Mouse (Mus musculus): ENCODE data around the gene 4931414P19Rik. TPM values are rescaled to one million over a fixed set of nuclear protein-coding genes. Genes with fewer than 3 reads are reported as not detected.

Gene 4931414P19Rik
- polyA plus RNA-seq (2014; fragmentation: Nextera tagmentation; extraction: Ambion mirVana) = 6.6 and 7.1 TPM in 2 replicates

DNA sequence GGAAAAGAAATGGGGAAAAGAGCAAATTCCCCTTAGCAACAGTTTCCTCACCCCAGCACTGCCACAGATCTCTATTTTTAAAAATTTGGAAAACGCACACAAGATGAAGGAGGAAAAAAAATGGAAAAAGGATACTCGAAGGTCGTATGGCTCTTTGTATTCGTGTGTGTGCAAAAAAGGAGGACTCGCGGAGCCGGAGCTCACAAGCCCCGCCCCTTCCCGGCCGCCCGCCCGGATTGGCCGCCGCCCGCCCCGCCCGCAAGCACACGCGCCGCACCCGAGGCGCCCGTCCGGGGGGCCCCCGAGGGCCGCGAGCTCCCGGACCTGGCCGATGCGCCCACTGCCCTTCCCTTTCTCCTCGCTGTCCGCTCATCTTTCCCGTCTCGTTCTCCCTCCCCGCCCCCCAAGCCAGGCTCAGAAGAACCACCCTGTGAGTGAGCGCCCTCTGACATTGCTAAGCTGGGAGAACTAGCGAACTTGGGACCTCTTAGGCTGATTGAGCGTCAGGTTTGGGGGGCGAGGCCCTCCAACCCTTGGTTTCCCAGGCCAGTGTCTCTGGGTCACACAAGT lies at the start of gene 4931414P19Rik:
4931414P19Rik (minus strand) TSS at position 242 of the 570 bp plus-strand sequence.
- no peaks in the 10 kb centered on the region for H3K9me3 ChIP-seq (ENCODE audit: control insufficient read depth, low read length)
- H3K36me3 ChIP-seq (ENCODE audit: control insufficient read depth, insufficient read depth, low read length) = no peaks in the 10 kb centered on the region
- peak within 1 kb of the TSS; percentile 55 for H3K9ac ChIP-seq (ENCODE audit: low read length)
- peak within 1 kb of the TSS; percentile 45 for H3K4me3 ChIP-seq (ENCODE audit: low read depth, low read length)
- under 1% methylated on average over 39 of the region's 39 CpGs for WGBS
- ATAC-seq (replicated peaks; ENCODE audit: low FRiP score, low TSS enrichment, low read depth) (peak; percentile 28; the same call in 1 of the 2 replicates), DNase-seq (ENCODE audit: low spot score) (peak; percentile 87)
- H3K27ac ChIP-seq (ENCODE audit: low read depth) = peak within 1 kb of the TSS; percentile 85
- H3K4me1 ChIP-seq (replicated peaks; ENCODE audit: control insufficient read depth, insufficient read depth, low read length) = peaks cover 22% of the 10 kb centered on the region
- no peaks in the 10 kb centered on the region for H3K27me3 ChIP-seq (replicated peaks; ENCODE audit: control insufficient read depth, insufficient read depth, low read length)
- H3K4me2 ChIP-seq (ENCODE audit: low read length) = peak within 1 kb of the TSS; percentile 59

DNA sequence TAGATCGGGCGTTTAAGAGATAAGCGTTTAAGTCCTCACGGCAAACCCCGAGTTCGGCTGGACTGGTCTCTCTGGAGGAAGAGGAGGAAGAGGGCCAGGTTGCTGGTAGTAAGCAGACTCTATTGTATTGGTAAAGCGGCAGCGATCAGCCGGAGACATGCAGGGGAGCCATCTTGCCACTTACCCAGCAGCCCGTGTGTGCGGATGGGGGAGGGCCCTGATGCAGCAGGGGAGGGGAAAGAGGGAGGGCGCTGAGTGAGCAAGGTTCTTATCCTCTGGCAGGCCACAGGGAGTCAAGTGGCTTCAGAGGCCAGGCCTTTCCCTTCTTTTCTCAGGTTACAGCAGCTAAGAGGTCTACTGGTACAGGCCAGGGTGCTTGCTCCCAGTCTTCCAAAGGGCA lies 47.7 kb upstream of the 4931414P19Rik start:
- Histone ChIP-seq H3K4me2 (ENCODE audit: low read length) (peak overlapping the region; percentile 74), H3K4me1 (replicated peaks; ENCODE audit: control insufficient read depth, insufficient read depth, low read length) (peaks cover 16% of the 10 kb centered on the region), H3K9ac (ENCODE audit: low read length) (peak overlapping the region; percentile 90), H3K36me3 (ENCODE audit: control insufficient read depth, insufficient read depth, low read length) (peaks cover 71% of the 10 kb centered on the region), H3K9me3 (ENCODE audit: control insufficient read depth, low read length) (no peaks in the 10 kb centered on the region), H3K27ac (ENCODE audit: low read depth) (peak overlapping the region; percentile 58), H3K4me3 (ENCODE audit: low read depth, low read length) (peak overlapping the region; percentile 75), H3K27me3 (replicated peaks; ENCODE audit: control insufficient read depth, insufficient read depth, low read length) (no peaks in the 10 kb centered on the region)
- peak; percentile 83 for ATAC-seq (replicated peaks; ENCODE audit: low FRiP score, low TSS enrichment, low read depth)
- under 1% methylated on average over 12 of the region's 12 CpGs for WGBS
- DNase-seq (ENCODE audit: low spot score) = peak; percentile 94

GRCm38 (mm10) chr14:54652787-54653186 lies 47.0 kb upstream of the 4931414P19Rik start:
- H3K9ac ChIP-seq (ENCODE audit: low read length) = peak overlapping the region; percentile 90
- peak overlapping the region; percentile 58 for H3K27ac ChIP-seq (ENCODE audit: low read depth)
- 0% methylated on average over 7 of the region's 7 CpGs for WGBS
- no peaks in the 10 kb centered on the region for H3K27me3 ChIP-seq (replicated peaks; ENCODE audit: control insufficient read depth, insufficient read depth, low read length)
- peak overlapping the region; percentile 75 for H3K4me3 ChIP-seq (ENCODE audit: low read depth, low read length)
- peaks cover 71% of the 10 kb centered on the region for H3K36me3 ChIP-seq (ENCODE audit: control insufficient read depth, insufficient read depth, low read length)
- peak overlapping the region; percentile 74 for H3K4me2 ChIP-seq (ENCODE audit: low read length)
- H3K9me3 ChIP-seq (ENCODE audit: control insufficient read depth, low read length) = no peaks in the 10 kb centered on the region
- DNase-seq (ENCODE audit: low spot score) (no peak), ATAC-seq (replicated peaks; ENCODE audit: low FRiP score, low TSS enrichment, low read depth) (no peak)
- peaks cover 17% of the 10 kb centered on the region for H3K4me1 ChIP-seq (replicated peaks; ENCODE audit: control insufficient read depth, insufficient read depth, low read length)

- H3K36me3 ChIP-seq (ENCODE audit: control insufficient read depth, insufficient read depth, low read length) = peaks cover 72% of the 10 kb centered on the region
- H3K4me2 ChIP-seq (ENCODE audit: low read length) = no peak overlapping the region
- no peak overlapping the region for H3K9ac ChIP-seq (ENCODE audit: low read length)
- 83% methylated on average over 4 of the region's 4 CpGs for WGBS
- H3K4me1 ChIP-seq (replicated peaks; ENCODE audit: control insufficient read depth, insufficient read depth, low read length) = peaks cover 17% of the 10 kb centered on the region
- ATAC-seq (replicated peaks; ENCODE audit: low FRiP score, low TSS enrichment, low read depth) = no peak
- H3K27me3 ChIP-seq (replicated peaks; ENCODE audit: control insufficient read depth, insufficient read depth, low read length) = no peaks in the 10 kb centered on the region
- no peaks in the 10 kb centered on the region for H3K9me3 ChIP-seq (ENCODE audit: control insufficient read depth, low read length)
- H3K4me3 ChIP-seq (ENCODE audit: low read depth, low read length) = no peak overlapping the region
- H3K27ac ChIP-seq (ENCODE audit: low read depth) = no peak overlapping the region
- no peak for DNase-seq (ENCODE audit: low spot score)
Observed at GRCm38 (mm10) chr14:54651556-54651955, 45.8 kb upstream of the 4931414P19Rik start.

DNA sequence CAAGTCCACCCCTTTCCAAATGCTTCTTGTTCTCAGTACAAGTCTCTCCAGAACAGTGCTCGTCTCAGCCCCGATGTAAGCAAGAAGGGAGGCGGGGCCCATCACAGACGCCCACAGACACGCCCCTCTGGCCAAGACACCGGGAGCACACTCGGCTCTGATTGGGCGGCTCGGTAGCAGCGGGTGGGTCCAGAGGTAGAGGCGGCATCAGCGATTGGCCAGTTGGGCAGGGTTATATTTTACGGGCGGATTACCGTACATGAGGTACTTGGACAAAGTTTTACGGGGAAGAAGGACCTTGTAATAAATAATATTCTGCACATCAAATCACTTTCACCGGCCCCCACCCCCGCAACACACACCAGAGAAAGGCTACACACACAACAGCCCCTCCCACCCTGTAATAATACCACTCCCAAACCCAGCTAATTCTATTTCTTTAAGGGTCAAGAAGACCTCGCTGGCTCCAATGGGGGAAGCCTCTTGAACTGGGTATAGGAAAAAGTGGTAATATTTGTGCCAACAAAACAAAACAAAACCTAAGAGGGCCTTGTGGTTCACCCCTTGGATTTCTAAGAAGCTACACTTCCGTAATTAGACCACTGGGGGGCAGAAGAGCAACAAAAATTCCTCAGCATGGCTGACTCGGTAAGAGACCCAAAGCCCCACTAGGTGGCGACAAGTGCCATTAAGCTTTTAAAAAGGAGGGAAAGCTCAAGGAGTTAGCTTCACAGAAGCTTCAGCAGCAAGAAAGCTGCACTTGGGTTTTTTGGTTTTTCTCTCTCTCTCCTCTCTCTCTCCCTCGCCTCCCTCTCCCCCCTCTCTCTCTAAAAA lies 45.0 kb upstream of the 4931414P19Rik start:
- H3K9me3 ChIP-seq (ENCODE audit: control insufficient read depth, low read length) = no peaks in the 10 kb centered on the region
- H3K4me2 ChIP-seq (ENCODE audit: low read length) = no peak overlapping the region
- peak; percentile 41 for ATAC-seq (replicated peaks; ENCODE audit: low FRiP score, low TSS enrichment, low read depth)
- H3K27me3 ChIP-seq (replicated peaks; ENCODE audit: control insufficient read depth, insufficient read depth, low read length) = no peaks in the 10 kb centered on the region
- no peak overlapping the region for H3K27ac ChIP-seq (ENCODE audit: low read depth)
- H3K4me1 ChIP-seq (replicated peaks; ENCODE audit: control insufficient read depth, insufficient read depth, low read length) = peaks cover 17% of the 10 kb centered on the region
- peak; percentile 91 for DNase-seq (ENCODE audit: low spot score)
- 62% methylated on average over 23 of the region's 23 CpGs for WGBS
- peaks cover 72% of the 10 kb centered on the region for H3K36me3 ChIP-seq (ENCODE audit: control insufficient read depth, insufficient read depth, low read length)
- no peak overlapping the region for H3K4me3 ChIP-seq (ENCODE audit: low read depth, low read length)
- H3K9ac ChIP-seq (ENCODE audit: low read length) = no peak overlapping the region

DNA sequence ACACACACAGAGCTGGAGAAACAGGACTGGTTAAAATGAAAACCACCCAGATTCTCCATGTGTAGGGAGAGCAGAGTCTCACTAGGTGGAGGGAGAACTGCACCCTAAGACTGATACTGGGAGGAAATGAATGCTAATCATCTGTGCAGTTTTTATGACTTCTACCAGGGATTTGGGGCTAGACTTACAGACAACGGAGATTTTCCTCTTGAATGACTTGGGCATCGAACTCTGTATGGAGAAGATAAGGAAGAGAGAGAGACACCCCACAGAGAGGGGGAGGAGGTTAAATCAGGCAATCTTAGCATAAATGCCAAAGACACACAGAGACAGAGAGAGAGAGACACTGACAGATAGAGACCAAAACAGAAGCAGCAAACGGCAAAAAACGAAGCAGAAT lies 42.1 kb upstream of the 4931414P19Rik start:
- H3K4me3 ChIP-seq (ENCODE audit: low read depth, low read length) = no peak overlapping the region
- H3K27ac ChIP-seq (ENCODE audit: low read depth) = no peak overlapping the region
- ATAC-seq (replicated peaks; ENCODE audit: low FRiP score, low TSS enrichment, low read depth) (no peak), DNase-seq (ENCODE audit: low spot score) (no peak)
- H3K9ac ChIP-seq (ENCODE audit: low read length) = no peak overlapping the region
- H3K4me1 ChIP-seq (replicated peaks; ENCODE audit: control insufficient read depth, insufficient read depth, low read length) = peaks cover 8% of the 10 kb centered on the region; the same call in 1 of the 2 replicates
- no peaks in the 10 kb centered on the region for H3K9me3 ChIP-seq (ENCODE audit: control insufficient read depth, low read length)
- peaks cover 85% of the 10 kb centered on the region for H3K36me3 ChIP-seq (ENCODE audit: control insufficient read depth, insufficient read depth, low read length)
- 77% methylated on average over 4 of the region's 4 CpGs for WGBS
- no peaks in the 10 kb centered on the region for H3K27me3 ChIP-seq (replicated peaks; ENCODE audit: control insufficient read depth, insufficient read depth, low read length)
- H3K4me2 ChIP-seq (ENCODE audit: low read length) = no peak overlapping the region

DNA sequence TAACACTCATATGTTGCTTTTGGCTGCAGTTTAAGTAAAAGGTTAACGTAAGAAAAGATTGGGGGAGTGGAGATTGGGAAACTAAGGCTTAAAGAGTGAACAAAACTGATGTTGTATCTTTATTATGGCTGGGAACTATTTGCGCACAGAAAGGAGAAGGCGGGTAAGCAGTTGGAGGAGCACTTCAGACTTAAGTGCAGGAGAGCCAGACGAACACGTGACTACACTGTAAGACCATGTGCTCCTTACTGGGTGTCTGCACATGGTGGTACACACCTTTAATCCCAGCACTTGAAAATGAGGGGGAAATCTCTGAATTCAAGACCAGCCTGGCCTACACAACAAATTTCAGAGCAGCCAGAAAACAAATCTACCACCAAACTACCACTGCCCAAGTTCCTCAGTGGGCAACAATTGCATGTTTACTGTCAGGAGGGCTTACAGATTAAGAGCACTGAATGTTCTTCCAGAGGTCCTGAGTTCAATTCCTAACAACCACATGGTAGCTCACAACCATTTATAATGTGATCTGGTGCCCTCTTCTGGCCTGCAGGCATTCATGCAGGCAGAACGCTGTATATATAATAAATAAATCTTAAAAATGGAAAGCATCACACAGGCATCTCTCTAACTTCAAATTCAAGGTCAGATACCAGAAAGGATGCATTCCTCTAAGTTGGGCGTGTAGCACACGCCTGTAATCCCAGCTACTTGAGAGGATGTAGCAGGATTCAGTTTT lies 41.3 kb upstream of the 4931414P19Rik start:
- 90% methylated on average over 8 of the region's 8 CpGs for WGBS
- Histone ChIP-seq H3K4me1 (replicated peaks; ENCODE audit: control insufficient read depth, insufficient read depth, low read length) (peaks cover 5% of the 10 kb centered on the region; the same call in 1 of the 2 replicates), H3K9ac (ENCODE audit: low read length) (no peak overlapping the region), H3K4me2 (ENCODE audit: low read length) (no peak overlapping the region), H3K27me3 (replicated peaks; ENCODE audit: control insufficient read depth, insufficient read depth, low read length) (no peaks in the 10 kb centered on the region), H3K4me3 (ENCODE audit: low read depth, low read length) (no peak overlapping the region), H3K9me3 (ENCODE audit: control insufficient read depth, low read length) (no peaks in the 10 kb centered on the region), H3K27ac (ENCODE audit: low read depth) (no peak overlapping the region), H3K36me3 (ENCODE audit: control insufficient read depth, insufficient read depth, low read length) (peaks cover 93% of the 10 kb centered on the region)
- no peak for DNase-seq (ENCODE audit: low spot score)
- ATAC-seq (replicated peaks; ENCODE audit: low FRiP score, low TSS enrichment, low read depth) = no peak

DNA sequence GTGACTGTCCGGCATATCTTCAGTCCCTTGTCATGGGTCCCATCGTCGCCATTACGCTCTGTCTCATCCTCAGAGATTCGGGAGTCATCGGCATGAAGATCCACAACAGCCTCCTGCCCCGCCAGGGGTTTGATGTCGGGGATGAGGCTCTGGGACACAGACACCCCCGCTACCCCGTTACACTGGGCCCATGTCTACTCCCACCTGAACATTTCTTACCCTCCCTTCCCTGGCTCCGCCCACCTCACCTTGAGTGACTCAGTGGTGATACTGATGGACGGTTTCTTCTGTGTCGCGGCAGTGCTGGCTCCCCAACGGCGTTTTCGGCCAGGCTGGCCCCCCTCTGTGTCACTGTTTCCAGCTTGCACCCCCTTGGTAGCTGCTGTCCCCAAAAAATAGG lies 40.7 kb upstream of the 4931414P19Rik start:
- 92% methylated on average over 17 of the region's 17 CpGs for WGBS
- DNase-seq (ENCODE audit: low spot score) (no peak), ATAC-seq (replicated peaks; ENCODE audit: low FRiP score, low TSS enrichment, low read depth) (no peak)
- Histone ChIP-seq H3K9me3 (ENCODE audit: control insufficient read depth, low read length) (no peaks in the 10 kb centered on the region), H3K4me1 (replicated peaks; ENCODE audit: control insufficient read depth, insufficient read depth, low read length) (0 out of 2 replicates have a peak, but pooled peaks cover 5% of the 10 kb centered on the region), H3K27ac (ENCODE audit: low read depth) (no peak overlapping the region), H3K9ac (ENCODE audit: low read length) (no peak overlapping the region), H3K36me3 (ENCODE audit: control insufficient read depth, insufficient read depth, low read length) (peaks cover 92% of the 10 kb centered on the region), H3K27me3 (replicated peaks; ENCODE audit: control insufficient read depth, insufficient read depth, low read length) (no peaks in the 10 kb centered on the region), H3K4me2 (ENCODE audit: low read length) (no peak overlapping the region), H3K4me3 (ENCODE audit: low read depth, low read length) (no peak overlapping the region)

All from intestine, embryonic 14.5 days (tissue).